Mouse (Mus musculus) stomach, embryonic 15.5 days (tissue): ENCODE results near the gene Celf2. TPM values are rescaled to one million over a fixed set of nuclear protein-coding genes. Genes with fewer than 3 reads are reported as not detected.
"Not testable (repeated sequence)": the region's sequence is repeated elsewhere in the genome, so short reads cannot be mapped to it uniquely, and the experiment has no call there.

Source experiments
- ATAC-seq: fragments of 200-750 bp; cut with Nextera tagmentation; 2 replicates; pipeline ENCODE4 v1.8.0; 2017; ENCODE audit warnings: low read depth, moderate number of reproducible peaks, moderate TSS enrichment; ENCODE audit not compliant: insufficient read depth, low FRiP score
- H3K27ac ChIP-seq: fragments of 300-500 bp; sonication (generic); 2 replicates; pipeline ENCODE4 v1.5.1; 2015; ENCODE audit warnings: mild to moderate bottlenecking, inconsistent platforms
- H3K27me3 ChIP-seq: fragments of 300-500 bp; sonication (generic); replicated peaks from 2 replicates; pipeline ENCODE4 v1.6.1; 2015; ENCODE audit warnings: inconsistent platforms
- H3K36me3 ChIP-seq: fragments of 300-500 bp; sonication (generic); 2 replicates; pipeline ENCODE4 v1.6.1; 2015; ENCODE audit warnings: inconsistent platforms
- H3K4me1 ChIP-seq: fragments of 300-500 bp; sonication (generic); 2 replicates; pipeline ENCODE4 v1.6.1; 2015; ENCODE audit warnings: inconsistent platforms
- H3K4me2 ChIP-seq: fragments of 300-500 bp; sonication (generic); 2 replicates; pipeline ENCODE4 v1.6.1; 2015; ENCODE audit warnings: mild to moderate bottlenecking, inconsistent platforms
- H3K4me3 ChIP-seq: fragments of 300-500 bp; sonication (generic); replicated peaks from 2 replicates; pipeline ENCODE4 v1.5.1; 2015; ENCODE audit warnings: inconsistent platforms
- H3K9ac ChIP-seq: fragments of 300-500 bp; sonication (generic); 2 replicates; pipeline ENCODE4 v1.6.1; 2015; ENCODE audit warnings: inconsistent platforms
- H3K9me3 ChIP-seq: fragments of 300-500 bp; sonication (generic); 2 replicates; pipeline ENCODE4 v1.6.1; 2016; ENCODE audit warnings: inconsistent platforms
- WGBS: fragments of 180-500 bp; shearing (Covaris S2); methylation state at CpG from one replicate; pipeline ENCODE4 v1.1.7; 2015; 5-methylcytosine and 5-hydroxymethylcytosine counted together
- polyA plus RNA-seq: library from polyadenylated mRNA; unstranded; fragments of >200 nt; fragmentation: Nextera tagmentation; extraction: Ambion mirVana; gene quantifications from 2 replicates; pipeline ENCODE4 v1.2.1, GENCODE M21; 2015

Gene Celf2
- polyA plus RNA-seq, 1 experiment from 2014 or later, result 55.9 TPM

GRCm38 (mm10) chr2:6602163-6602562 is 907.2 kb downstream of the Celf2 start:
- no peak overlapping the region for H3K9ac ChIP-seq
- H3K27ac ChIP-seq, result no peak overlapping the region
- no peaks in the 10 kb centered on the region for H3K9me3 ChIP-seq
- H3K4me2 ChIP-seq, result no peak overlapping the region
- no peaks in the 10 kb centered on the region for H3K4me1 ChIP-seq
- no peak overlapping the region for H3K4me3 ChIP-seq
- no peaks in the 10 kb centered on the region for H3K27me3 ChIP-seq
- 83% methylated on average over 4 of the region's 4 CpGs for WGBS
- no peak for ATAC-seq
- H3K36me3 ChIP-seq, result no peaks in the 10 kb centered on the region

GRCm38 (mm10) chr2:6598879-6599167 is 910.5 kb downstream of the Celf2 start:
- no peak overlapping the region for H3K27ac ChIP-seq

GRCm38 (mm10) chr2:6598124-6598878 is 911.1 kb downstream of the Celf2 start:
- H3K27me3 ChIP-seq, result no peaks in the 10 kb centered on the region
- no peak overlapping the region for H3K27ac ChIP-seq
- H3K4me2 ChIP-seq, result no peak overlapping the region
- H3K4me3 ChIP-seq, result no peak overlapping the region
- 68% methylated on average over 8 of the region's 8 CpGs for WGBS
- no peaks in the 10 kb centered on the region for H3K36me3 ChIP-seq
- ATAC-seq, result no peak
- H3K4me1 ChIP-seq, result no peaks in the 10 kb centered on the region
- no peak overlapping the region for H3K9ac ChIP-seq
- no peaks in the 10 kb centered on the region for H3K9me3 ChIP-seq

More at GRCm38 (mm10) chr2:6598879-6599167, 910.5 kb downstream of the Celf2 start:
- Histone ChIP-seq H3K27me3 (no peaks in the 10 kb centered on the region), H3K9ac (no peak overlapping the region), H3K4me2 (no peak overlapping the region), H3K4me1 (no peaks in the 10 kb centered on the region), H3K4me3 (no peak overlapping the region), H3K36me3 (no peaks in the 10 kb centered on the region), H3K9me3 (no peaks in the 10 kb centered on the region)
- no peak for ATAC-seq
- 89% methylated on average over 1 of the region's 1 CpGs for WGBS

GRCm38 (mm10) chr2:6594736-6595135 is 914.6 kb downstream of the Celf2 start:
- no peak for ATAC-seq
- 45% methylated on average over 1 of the region's 1 CpGs for WGBS
- no peaks in the 10 kb centered on the region for H3K27me3 ChIP-seq

GRCm38 (mm10) chr2:6594160-6594559 is 915.2 kb downstream of the Celf2 start:
- WGBS, result 76% methylated on average over 3 of the region's 3 CpGs
- Histone ChIP-seq H3K27me3 (no peaks in the 10 kb centered on the region), H3K36me3 (no peaks in the 10 kb centered on the region), H3K9me3 (no peaks in the 10 kb centered on the region), H3K4me1 (no peaks in the 10 kb centered on the region), H3K27ac (no peak overlapping the region), H3K4me2 (no peak overlapping the region), H3K4me3 (no peak overlapping the region), H3K9ac (no peak overlapping the region)
- no peak for ATAC-seq

More at GRCm38 (mm10) chr2:6594736-6595135, 914.6 kb downstream of the Celf2 start:
- Histone ChIP-seq H3K36me3 (no peaks in the 10 kb centered on the region), H3K9ac (no peak overlapping the region), H3K4me1 (no peaks in the 10 kb centered on the region), H3K27ac (no peak overlapping the region), H3K4me2 (no peak overlapping the region), H3K4me3 (no peak overlapping the region), H3K9me3 (no peaks in the 10 kb centered on the region)

GRCm38 (mm10) chr2:6593739-6594138 is 915.6 kb downstream of the Celf2 start:
- H3K4me1 ChIP-seq, result no peaks in the 10 kb centered on the region
- H3K9me3 ChIP-seq, result no peaks in the 10 kb centered on the region
- H3K9ac ChIP-seq, result no peak overlapping the region
- no peak overlapping the region for H3K4me3 ChIP-seq
- H3K36me3 ChIP-seq, result no peaks in the 10 kb centered on the region
- 71% methylated on average over 14 of the region's 14 CpGs for WGBS
- no peak overlapping the region for H3K27ac ChIP-seq
- no peak overlapping the region for H3K4me2 ChIP-seq
- H3K27me3 ChIP-seq, result no peaks in the 10 kb centered on the region
- no peak for ATAC-seq

GRCm38 (mm10) chr2:6586122-6586681 is 923.2 kb downstream of the Celf2 start:
- 94% methylated on average over 10 of the region's 10 CpGs for WGBS
- H3K27me3 ChIP-seq, result no peaks in the 10 kb centered on the region
- no peak overlapping the region for H3K27ac ChIP-seq
- no peak overlapping the region for H3K4me3 ChIP-seq
- no peak overlapping the region for H3K9ac ChIP-seq
- no peaks in the 10 kb centered on the region for H3K9me3 ChIP-seq
- no peaks in the 10 kb centered on the region for H3K4me1 ChIP-seq
- H3K4me2 ChIP-seq, result no peak overlapping the region
- ATAC-seq, result no peak
- no peaks in the 10 kb centered on the region for H3K36me3 ChIP-seq

- Histone ChIP-seq H3K4me1 (no peaks in the 10 kb centered on the region), H3K4me3 (no peak overlapping the region), H3K27me3 (no peaks in the 10 kb centered on the region), H3K36me3 (no peaks in the 10 kb centered on the region), H3K4me2 (no peak overlapping the region), H3K9ac (no peak overlapping the region), H3K9me3 (no peaks in the 10 kb centered on the region), H3K27ac (no peak overlapping the region)
- ATAC-seq, result no peak
- WGBS, result 75% methylated on average over 7 of the region's 7 CpGs
These were observed 924.2 kb downstream of the Celf2 start for GRCm38 (mm10) chr2:6585069-6585754.

GRCm38 (mm10) chr2:6582711-6583110 is 926.7 kb downstream of the Celf2 start:
- no peak overlapping the region for H3K4me3 ChIP-seq
- no peaks in the 10 kb centered on the region for H3K27me3 ChIP-seq
- H3K27ac ChIP-seq, result no peak overlapping the region
- H3K36me3 ChIP-seq, result no peaks in the 10 kb centered on the region
- H3K4me1 ChIP-seq, result no peaks in the 10 kb centered on the region
- ATAC-seq, result no peak
- H3K9ac ChIP-seq, result no peak overlapping the region
- no peak overlapping the region for H3K4me2 ChIP-seq
- no peaks in the 10 kb centered on the region for H3K9me3 ChIP-seq

GRCm38 (mm10) chr2:6580066-6580465 is 929.3 kb downstream of the Celf2 start:
- H3K4me1 ChIP-seq, result no peaks in the 10 kb centered on the region
- no peak overlapping the region for H3K9ac ChIP-seq
- H3K36me3 ChIP-seq, result no peaks in the 10 kb centered on the region
- no peak overlapping the region for H3K4me3 ChIP-seq
- WGBS, result 70% methylated on average over 5 of the region's 5 CpGs
- ATAC-seq, result no peak
- H3K4me2 ChIP-seq, result no peak overlapping the region
- no peaks in the 10 kb centered on the region for H3K9me3 ChIP-seq
- no peaks in the 10 kb centered on the region for H3K27me3 ChIP-seq
- H3K27ac ChIP-seq, result no peak overlapping the region

- not testable (repeated sequence) for H3K27me3 ChIP-seq, H3K36me3 ChIP-seq, H3K9me3 ChIP-seq, H3K9ac ChIP-seq, H3K27ac ChIP-seq, ATAC-seq, H3K4me1 ChIP-seq, H3K4me2 ChIP-seq, H3K4me3 ChIP-seq
- WGBS, result 91% methylated on average over 3 of the region's 3 CpGs
These were observed 934.0 kb downstream of the Celf2 start for GRCm38 (mm10) chr2:6575316-6575715.

GRCm38 (mm10) chr2:6573640-6574039 is 935.7 kb downstream of the Celf2 start:
- Histone ChIP-seq H3K4me1 (no peaks in the 10 kb centered on the region), H3K36me3 (no peaks in the 10 kb centered on the region), H3K4me3 (no peak overlapping the region), H3K27ac (no peak overlapping the region), H3K9ac (no peak overlapping the region), H3K27me3 (no peaks in the 10 kb centered on the region), H3K4me2 (no peak overlapping the region), H3K9me3 (no peaks in the 10 kb centered on the region)
- ATAC-seq, result no peak
- 77% methylated on average over 2 of the region's 2 CpGs for WGBS
